Mouse (Mus musculus): ENCODE results near the gene Xylt1. TPM values are rescaled to one million over a fixed set of nuclear protein-coding genes. Genes with fewer than 3 reads are reported as not detected.

Xylt1 gene
- total RNA-seq, 2 experiments from 2014 or later: 1.7 to 5.4 TPM

- no peak for ATAC-seq (replicated peaks; ENCODE audit: low FRiP score, poor library complexity, severe bottlenecking)
Observed at GRCm38 (mm10) chr7:117501355-117502181, 120.8 kb downstream of the Xylt1 start.

DNA sequence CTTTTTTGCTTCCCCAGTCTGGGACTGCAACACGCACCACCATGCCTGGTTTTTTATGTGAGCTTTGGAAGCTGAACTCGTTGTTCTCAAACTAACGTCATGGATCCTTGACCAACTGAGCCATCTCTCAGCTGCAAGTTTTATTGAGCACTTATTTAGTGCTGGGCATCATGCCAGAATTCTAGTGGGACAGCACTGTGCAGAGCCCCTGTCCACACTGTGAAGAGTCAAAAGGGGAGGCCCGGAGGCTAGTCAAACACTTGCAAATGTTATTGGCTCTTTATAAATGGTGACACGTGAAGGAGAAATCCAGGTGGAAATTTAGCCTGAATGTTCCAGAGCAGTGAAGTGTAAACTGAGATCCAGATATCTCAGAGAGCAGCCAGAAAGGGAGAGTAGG is 121.6 kb downstream of the Xylt1 start:
- ATAC-seq (replicated peaks; ENCODE audit: low FRiP score, poor library complexity, severe bottlenecking): no peak

DNA sequence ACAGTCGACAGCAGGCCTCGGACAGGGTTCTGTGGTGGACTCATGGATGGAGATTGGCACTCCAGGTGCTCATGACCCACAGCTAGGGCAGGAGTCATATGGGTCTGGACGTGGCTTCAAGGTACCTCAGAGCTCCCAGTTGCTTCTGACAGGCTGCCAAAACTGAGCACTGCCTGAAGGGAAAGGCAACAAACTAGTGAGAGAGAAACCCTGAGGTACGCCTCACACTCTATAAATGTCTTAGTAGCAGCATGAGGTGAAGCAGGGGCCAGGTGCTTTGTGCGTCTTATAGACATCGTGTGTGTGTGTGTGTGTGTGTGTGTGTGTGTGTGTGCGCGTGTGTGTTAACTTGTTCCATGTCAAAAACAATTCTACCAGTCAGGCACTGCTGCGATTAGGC is 122.9 kb downstream of the Xylt1 start:
- no peak for ATAC-seq (replicated peaks; ENCODE audit: low FRiP score, poor library complexity, severe bottlenecking)

DNA sequence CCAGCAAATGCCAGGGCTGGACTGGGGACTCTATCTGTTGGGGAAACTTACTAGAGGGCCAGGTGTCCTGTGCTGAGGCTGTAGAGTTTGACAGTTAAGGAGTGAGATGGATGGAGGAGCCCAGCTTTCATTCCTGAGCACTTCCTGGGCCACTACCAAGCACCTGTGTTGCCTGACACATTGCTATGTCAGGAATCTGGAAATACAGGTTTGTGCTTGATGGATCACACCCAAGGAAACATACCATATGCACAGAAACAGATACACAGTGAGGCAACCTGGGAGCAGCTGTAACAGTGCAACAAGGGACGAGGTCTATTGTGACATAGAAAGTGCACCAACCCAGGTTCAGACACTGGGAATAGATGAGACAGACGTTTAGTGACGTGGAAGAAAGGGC is 125.0 kb downstream of the Xylt1 start:
- no peak for ATAC-seq (replicated peaks; ENCODE audit: low FRiP score, poor library complexity, severe bottlenecking)

DNA sequence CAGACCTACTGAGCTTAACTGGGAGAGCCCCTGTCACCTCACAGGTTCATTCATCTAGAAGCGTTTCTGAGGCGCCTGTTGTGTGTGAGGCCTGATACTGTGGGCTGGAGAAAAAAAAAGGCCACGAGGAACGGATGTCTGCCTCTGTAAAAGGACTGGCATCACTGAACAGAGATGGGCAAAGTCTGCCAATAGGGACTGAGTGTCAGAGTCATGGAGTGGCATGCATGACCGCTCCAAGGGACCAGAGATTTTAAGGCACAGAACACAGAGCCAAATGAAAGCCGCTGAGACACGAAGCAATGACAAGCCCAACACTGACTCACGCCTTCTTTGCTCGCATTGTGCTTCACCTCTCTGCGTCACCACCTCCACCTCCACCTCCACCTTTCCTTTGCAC is 126.6 kb downstream of the Xylt1 start:
- ATAC-seq (replicated peaks; ENCODE audit: low FRiP score, poor library complexity, severe bottlenecking): no peak

DNA sequence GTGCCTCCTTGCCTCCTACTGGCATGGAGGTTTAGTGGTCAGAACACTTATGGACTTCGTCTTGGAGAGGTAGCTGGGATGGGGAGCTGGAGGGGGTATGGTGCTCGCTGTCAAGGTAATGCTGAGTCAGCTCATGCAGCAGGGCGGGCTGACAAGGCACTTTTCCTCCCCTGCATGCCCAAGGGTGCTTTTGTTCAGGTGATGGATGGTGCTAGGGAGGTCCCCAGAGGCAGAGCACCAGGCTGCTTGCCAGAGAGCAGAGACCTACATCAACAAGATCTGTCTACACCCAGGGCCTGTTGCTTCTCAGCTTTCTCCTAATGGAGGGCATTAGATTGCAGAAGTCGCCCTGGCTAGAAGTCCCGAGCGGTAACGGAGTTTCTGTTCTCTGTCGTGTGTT is 127.3 kb downstream of the Xylt1 start:
- no peak for ATAC-seq (replicated peaks; ENCODE audit: low FRiP score, poor library complexity, severe bottlenecking)

DNA sequence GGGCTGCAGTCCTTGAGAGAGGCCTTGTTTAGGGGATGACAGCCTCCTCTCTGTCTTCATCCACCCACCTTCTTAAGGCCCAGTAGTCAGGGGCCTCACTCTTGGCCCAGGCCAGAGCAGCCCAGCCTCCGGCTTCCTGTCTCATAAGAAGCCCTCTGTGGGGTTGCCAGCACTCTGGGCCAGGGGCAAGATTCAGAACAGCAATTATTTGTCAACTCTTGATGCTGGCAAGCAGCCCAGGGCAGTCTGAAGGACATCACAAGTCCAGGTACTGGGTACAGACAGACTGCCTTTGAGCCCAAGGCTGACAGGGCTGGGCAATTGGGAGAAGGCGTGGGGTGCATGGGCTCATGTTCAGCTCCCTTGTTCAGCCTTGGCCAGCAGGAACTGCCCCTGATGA is 129.3 kb downstream of the Xylt1 start:
- ATAC-seq (replicated peaks; ENCODE audit: low FRiP score, poor library complexity, severe bottlenecking): no peak

GRCm38 (mm10) chr7:117512301-117512700 is 131.5 kb downstream of the Xylt1 start:
- no peak for ATAC-seq (replicated peaks; ENCODE audit: low FRiP score, poor library complexity, severe bottlenecking)

- ATAC-seq (replicated peaks; ENCODE audit: low FRiP score, poor library complexity, severe bottlenecking): no peak
Observed at GRCm38 (mm10) chr7:117515794-117516193, 135.0 kb downstream of the Xylt1 start.

DNA sequence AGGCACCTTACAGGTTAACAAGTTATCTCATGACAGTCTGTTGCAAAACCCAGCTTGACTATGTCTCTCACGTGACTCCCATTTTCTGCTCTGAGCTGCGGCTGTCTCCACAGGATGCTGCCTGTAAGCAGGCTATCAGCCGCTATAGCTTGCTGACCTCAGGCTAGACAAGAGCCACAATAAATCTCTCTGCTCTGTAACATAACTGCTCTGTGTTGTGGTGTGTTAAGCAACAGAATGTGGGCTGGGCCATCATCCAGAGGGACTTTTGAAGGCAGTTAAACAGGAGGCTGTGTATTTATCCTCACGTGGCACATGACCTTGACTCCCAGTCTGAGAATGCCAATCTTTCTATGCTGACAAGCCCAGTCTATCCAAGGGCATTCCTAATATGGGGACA is 136.1 kb downstream of the Xylt1 start:
- no peak for ATAC-seq (replicated peaks; ENCODE audit: low FRiP score, poor library complexity, severe bottlenecking)

- no peak for ATAC-seq (replicated peaks; ENCODE audit: low FRiP score, poor library complexity, severe bottlenecking)
Observed at GRCm38 (mm10) chr7:117521369-117521768, 140.6 kb downstream of the Xylt1 start.

- ATAC-seq (replicated peaks; ENCODE audit: low FRiP score, poor library complexity, severe bottlenecking): no peak
Observed at GRCm38 (mm10) chr7:117522092-117522635, 141.4 kb downstream of the Xylt1 start.

DNA sequence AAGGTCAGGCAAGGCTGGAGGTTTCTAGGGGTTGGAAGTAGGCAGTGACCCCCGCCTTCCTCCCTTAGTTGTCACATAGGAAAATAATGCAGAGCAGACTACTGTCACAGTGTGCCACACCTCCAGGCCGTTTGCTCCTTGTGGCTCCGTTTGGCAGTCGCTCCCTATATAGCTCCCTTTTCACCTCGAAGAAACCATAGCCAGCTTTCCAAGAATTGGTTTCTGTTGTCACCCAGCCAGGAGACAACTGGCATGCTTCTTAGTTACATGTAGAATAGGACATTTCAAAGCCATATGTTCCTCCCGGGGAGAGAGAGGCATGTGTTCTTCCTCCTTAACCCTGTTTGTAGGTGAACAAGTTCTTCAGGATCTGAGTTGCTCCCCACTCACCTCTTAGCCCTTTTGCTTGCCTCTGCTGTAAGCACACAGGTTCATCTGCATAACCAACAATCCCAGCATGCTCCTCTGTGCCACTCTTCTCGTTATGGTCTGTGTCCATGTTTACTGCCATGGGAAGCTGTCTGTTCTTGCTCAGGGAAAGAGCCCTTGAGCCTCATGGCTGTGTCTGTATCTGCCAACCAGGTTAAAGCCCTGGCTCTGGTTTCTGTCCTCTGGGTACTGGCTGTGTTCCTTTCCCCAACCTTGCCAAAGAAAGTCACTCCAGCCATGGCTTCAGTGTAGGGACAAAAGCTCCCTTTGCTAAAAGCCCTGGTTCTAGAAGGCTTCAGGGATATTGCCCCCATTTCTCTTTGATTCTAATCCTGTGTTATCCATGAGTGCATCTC is 143.8 kb downstream of the Xylt1 start:
- ATAC-seq (replicated peaks; ENCODE audit: low FRiP score, poor library complexity, severe bottlenecking): no peak

DNA sequence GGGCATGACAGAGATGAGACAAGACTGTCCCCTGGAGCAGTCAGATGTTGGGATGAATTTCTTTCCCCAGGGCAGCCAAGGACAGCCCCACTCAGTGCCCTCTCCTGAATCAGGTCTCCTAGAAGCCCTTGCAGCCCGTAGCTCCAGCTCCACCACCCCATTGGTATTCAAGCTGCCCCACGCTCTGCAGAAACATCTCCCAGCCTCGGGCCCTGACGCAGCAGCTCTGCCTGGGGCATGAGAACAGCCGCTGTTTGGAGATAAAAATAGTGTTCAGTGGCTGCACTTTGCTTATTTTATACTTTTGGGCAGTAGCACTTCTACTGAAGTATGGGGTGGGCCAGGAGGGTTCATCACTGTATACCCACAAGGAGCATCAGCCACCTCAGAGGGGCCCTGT is 144.9 kb downstream of the Xylt1 start:
- no peak for ATAC-seq (replicated peaks; ENCODE audit: low FRiP score, poor library complexity, severe bottlenecking)

- ATAC-seq (replicated peaks; ENCODE audit: low FRiP score, poor library complexity, severe bottlenecking): no peak
Observed at GRCm38 (mm10) chr7:117526570-117526969, 145.8 kb downstream of the Xylt1 start.

GRCm38 (mm10) chr7:117529787-117530655 is 149.2 kb downstream of the Xylt1 start:
- no peak for ATAC-seq (replicated peaks; ENCODE audit: low FRiP score, poor library complexity, severe bottlenecking)

DNA sequence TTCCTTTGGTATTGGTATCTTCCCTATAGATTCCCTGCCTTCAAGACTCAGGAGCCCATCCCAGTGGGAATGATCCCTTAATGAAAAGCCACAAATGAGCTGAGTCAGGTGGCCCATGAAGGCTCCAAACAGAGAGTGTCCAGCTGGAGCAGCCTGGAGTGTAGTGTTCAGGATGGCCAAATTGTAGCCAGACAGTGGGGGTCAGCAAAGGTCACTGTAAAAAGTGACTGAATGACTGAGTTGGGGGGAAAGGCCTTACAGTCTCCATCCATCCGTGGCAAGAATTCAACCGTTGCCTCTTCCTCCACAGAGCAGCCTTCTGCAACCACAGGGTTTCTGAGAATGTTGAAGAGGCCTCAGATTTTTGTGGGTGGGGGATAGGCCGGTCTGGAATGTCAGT is 151.9 kb downstream of the Xylt1 start:
- ATAC-seq (replicated peaks; ENCODE audit: low FRiP score, poor library complexity, severe bottlenecking): no peak

DNA sequence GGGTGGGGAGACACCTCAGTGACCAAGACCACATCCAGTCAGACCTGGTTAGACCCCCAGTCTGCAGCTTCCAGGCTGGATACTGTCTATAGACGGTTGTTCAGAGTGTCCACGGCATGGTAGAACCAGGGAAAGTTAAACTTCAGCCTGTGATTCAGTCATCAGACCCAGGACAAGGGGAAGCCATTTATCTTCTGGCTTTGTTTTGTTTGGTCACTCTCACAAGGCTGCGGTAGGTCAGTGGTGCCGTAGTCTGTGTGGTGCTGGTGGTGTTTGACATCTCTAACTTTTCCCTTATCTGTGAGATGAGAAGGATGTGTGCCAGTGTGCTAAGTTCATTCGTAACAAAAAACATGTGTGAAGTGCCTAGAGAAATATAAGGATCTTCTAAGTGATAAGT is 152.4 kb downstream of the Xylt1 start:
- ATAC-seq (replicated peaks; ENCODE audit: low FRiP score, poor library complexity, severe bottlenecking): no peak

- ATAC-seq (replicated peaks; ENCODE audit: low FRiP score, poor library complexity, severe bottlenecking): no peak
Observed at GRCm38 (mm10) chr7:117539931-117540330, 159.2 kb downstream of the Xylt1 start.

- ATAC-seq (replicated peaks; ENCODE audit: low FRiP score, poor library complexity, severe bottlenecking): no peak
Observed at GRCm38 (mm10) chr7:117540413-117540812, 159.6 kb downstream of the Xylt1 start.

Measured in erythroid progenitor cell, adult 5-6 weeks (primary cell).